Mouse (Mus musculus) gastrocnemius, postnatal 25 days (tissue): ENCODE measurements around the gene Ptprcap. TPM values are rescaled to one million over a fixed set of nuclear protein-coding genes. Genes with fewer than 3 reads are reported as not detected.

ENCODE experiments used
- DNase-seq: peaks from one replicate; pipeline ENCODE4 v3.0.0; 2022
- total RNA-seq, 2 experiments: library from RNA; stranded (reverse); gene quantifications; 1 replicate in 1 of 2; 2 replicates in 1 of 2; pipeline ENCODE4 v1.2.3; 2021

Ptprcap gene
- total RNA-seq, 2 experiments from 2014 or later = 0.35 TPM; not detected in 1

GRCm38 (mm10) chr19:4194776-4195650 lies 41.6 kb downstream of the Ptprcap start:
- DNase-seq = no peak

- no peak for DNase-seq
Measured at GRCm38 (mm10) chr19:4196048-4196447, 42.6 kb downstream of the Ptprcap start.

- no peak for DNase-seq
Measured at GRCm38 (mm10) chr19:4196548-4196947, 43.1 kb downstream of the Ptprcap start.

GRCm38 (mm10) chr19:4197180-4197579 lies 43.8 kb downstream of the Ptprcap start:
- DNase-seq = no peak

- peak; percentile 93 for DNase-seq
Measured at GRCm38 (mm10) chr19:4201291-4201909, 48.0 kb downstream of the Ptprcap start, which contains the start of gene Rad9a. TSS of gene Rad9a (minus strand) at chr19:4201662.

GRCm38 (mm10) chr19:4202149-4202548 lies 48.7 kb downstream of the Ptprcap start:
- DNase-seq = no peak

GRCm38 (mm10) chr19:4203148-4203547 lies 49.7 kb downstream of the Ptprcap start:
- DNase-seq = no peak

GRCm38 (mm10) chr19:4203604-4204326 lies 50.4 kb downstream of the Ptprcap start:
- DNase-seq = no peak

- DNase-seq = no peak
Measured at GRCm38 (mm10) chr19:4204889-4205288, 51.5 kb downstream of the Ptprcap start.

Other genes starting within 250 kb of the Ptprcap start
- 1 to 10 TPM; 5.2 to 7.0 TPM for gene Tcirg1, start 246.5 kb upstream of the Ptprcap start, total RNA-seq
- 100 to 1,000 TPM; 260 to 277 TPM for gene Ndufs8, start 240.8 kb upstream of the Ptprcap start, total RNA-seq
- 1 to 10 TPM; 1.4 to 1.7 TPM for gene Aldh3b1, start 223.8 kb upstream of the Ptprcap start, total RNA-seq
- 10 to 100 TPM in 1 of 2 experiments, 1 to 10 TPM in 1; 8.4 to 10.2 TPM for gene Unc93b1, start 218.4 kb upstream of the Ptprcap start, total RNA-seq
- gene Aldh3b3, start 195.0 kb upstream of the Ptprcap start, total RNA-seq = not detected
- gene Aldh3b2, start 181.3 kb upstream of the Ptprcap start, total RNA-seq = 1 to 10 TPM in 1 of 2 experiments, not detected in 1; 1.0 TPM
- 1 to 10 TPM; 1.7 to 2.7 TPM for gene Acy3, start 167.0 kb upstream of the Ptprcap start, total RNA-seq
- gene Tbx10, start 160.9 kb upstream of the Ptprcap start, total RNA-seq = not detected
- 10 to 100 TPM; 21.5 to 23.1 TPM for gene Nudt8, start 153.0 kb upstream of the Ptprcap start, total RNA-seq
- gene Gm49405, start 153.0 kb upstream of the Ptprcap start, total RNA-seq = under 1 TPM; 0.31 to 0.35 TPM
- gene Doc2g, start 150.3 kb upstream of the Ptprcap start, total RNA-seq = under 1 TPM; 0.69 to 0.75 TPM
- 100 to 1,000 TPM; 412 to 474 TPM for gene Ndufv1, start 140.8 kb upstream of the Ptprcap start, total RNA-seq
- gene Gstp1, start 115.6 kb upstream of the Ptprcap start, total RNA-seq = 100 to 1,000 TPM; 344 to 356 TPM
- gene Gstp2, start 107.6 kb upstream of the Ptprcap start, total RNA-seq = 100 to 1,000 TPM; 118 to 133 TPM
- gene Gstp3, start 94.0 kb upstream of the Ptprcap start, total RNA-seq = not detected
- gene Cabp2, start 72.0 kb upstream of the Ptprcap start, total RNA-seq = not detected
- gene Cdk2ap2, start 56.4 kb upstream of the Ptprcap start, total RNA-seq = 10 to 100 TPM; 17.8 to 23.4 TPM
- gene Pitpnm1, start 53.6 kb upstream of the Ptprcap start, total RNA-seq = 1 to 10 TPM; 2.8 to 5.7 TPM
- 10 to 100 TPM; 58.2 to 68.5 TPM for gene Aip, start 27.7 kb upstream of the Ptprcap start, total RNA-seq
- gene Gpr152, start 13.8 kb upstream of the Ptprcap start, total RNA-seq = not detected
- gene Cabp4, start 9.6 kb upstream of the Ptprcap start, total RNA-seq = not detected
- 10 to 100 TPM; 15.9 to 24.1 TPM for gene Coro1b, start 5.0 kb upstream of the Ptprcap start, total RNA-seq
- gene Rps6kb2, start 9.8 kb downstream of the Ptprcap start, total RNA-seq = 10 to 100 TPM; 19.9 to 24.4 TPM
- 10 to 100 TPM; 17.7 to 20.0 TPM for gene Carns1, start 21.9 kb downstream of the Ptprcap start, total RNA-seq
- gene Tbc1d10c, start 37.7 kb downstream of the Ptprcap start, total RNA-seq = 1 to 10 TPM; 4.7 to 5.9 TPM
- gene Ppp1ca, start 38.5 kb downstream of the Ptprcap start, total RNA-seq = 100 to 1,000 TPM; 206 to 208 TPM
- 1 to 10 TPM; 2.5 to 3.5 TPM for gene Rad9a, start 48.1 kb downstream of the Ptprcap start, total RNA-seq
- gene Clcf1, start 60.6 kb downstream of the Ptprcap start, total RNA-seq = under 1 TPM; 0.28 to 0.59 TPM
- not detected for gene AC109138.7, start 60.8 kb downstream of the Ptprcap start, total RNA-seq
- 10 to 100 TPM; 13.0 to 21.1 TPM for gene Pold4, start 78.3 kb downstream of the Ptprcap start, total RNA-seq
- gene Ssh3, start 115.6 kb downstream of the Ptprcap start, total RNA-seq = 1 to 10 TPM; 3.4 to 3.9 TPM
- gene Ankrd13d, start 129.5 kb downstream of the Ptprcap start, total RNA-seq = under 1 TPM; 0.33 to 0.64 TPM
- 10 to 100 TPM; 39.2 to 47.9 TPM for gene Grk2, start 152.6 kb downstream of the Ptprcap start, total RNA-seq
- 10 to 100 TPM; 26.5 to 28.3 TPM for gene Kdm2a, start 244.7 kb downstream of the Ptprcap start, total RNA-seq